Mouse (Mus musculus): ENCODE measurements around the gene Sidt2.

Gene Sidt2

DNA sequence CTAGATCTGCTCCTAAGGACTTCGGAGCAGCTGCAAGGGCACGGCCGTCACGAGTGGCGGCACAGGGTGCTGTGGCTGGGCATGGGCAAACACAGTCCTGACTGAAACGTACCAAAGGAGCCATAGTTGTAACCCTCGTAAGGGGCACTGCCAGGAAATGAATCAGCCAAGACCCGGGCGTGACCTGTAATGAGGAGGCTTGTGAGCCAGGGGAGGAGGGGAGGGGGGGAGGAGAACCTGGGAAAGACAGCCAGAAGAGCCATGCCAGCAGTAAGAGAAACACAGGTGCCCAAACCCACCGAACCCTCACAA lies 8.2 kb downstream of the Sidt2 start:
- DNase-seq (ENCODE audit: low read depth, low spot score): no peak

DNA sequence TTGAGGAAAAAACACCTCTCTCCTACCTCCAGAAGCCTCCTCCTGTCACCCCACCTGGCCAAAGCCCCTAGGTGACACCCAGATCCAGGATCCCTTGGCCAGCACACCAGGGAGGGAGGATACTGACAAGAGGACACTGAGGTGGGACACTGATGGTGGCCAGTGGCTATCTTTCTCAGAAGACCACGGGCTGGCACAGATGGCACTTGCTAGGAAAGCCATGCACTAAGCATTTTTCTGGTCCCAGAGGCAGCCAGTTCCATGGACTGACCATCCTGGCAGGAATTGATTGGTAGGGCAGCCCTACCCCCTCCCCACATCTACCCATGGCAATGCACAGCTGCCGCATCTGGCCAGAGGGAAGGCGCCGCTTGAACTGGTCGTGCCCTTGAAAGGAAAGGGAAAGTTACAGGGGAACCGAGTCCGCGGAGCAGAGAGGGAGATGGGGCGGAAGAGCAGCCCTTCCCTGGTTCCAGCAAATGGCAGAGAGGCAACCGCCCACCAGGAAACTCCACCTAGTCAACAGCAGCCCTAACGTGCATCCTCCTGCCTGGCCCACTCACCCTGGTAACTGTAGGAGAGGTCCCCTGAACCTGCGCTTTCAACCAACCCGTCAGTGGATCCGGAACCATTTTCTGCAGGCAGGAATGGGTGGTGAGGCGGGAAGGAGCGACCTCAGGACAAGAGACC lies 8.7 kb downstream of the Sidt2 start:
- no peak for DNase-seq (ENCODE audit: low read depth, low spot score)

DNA sequence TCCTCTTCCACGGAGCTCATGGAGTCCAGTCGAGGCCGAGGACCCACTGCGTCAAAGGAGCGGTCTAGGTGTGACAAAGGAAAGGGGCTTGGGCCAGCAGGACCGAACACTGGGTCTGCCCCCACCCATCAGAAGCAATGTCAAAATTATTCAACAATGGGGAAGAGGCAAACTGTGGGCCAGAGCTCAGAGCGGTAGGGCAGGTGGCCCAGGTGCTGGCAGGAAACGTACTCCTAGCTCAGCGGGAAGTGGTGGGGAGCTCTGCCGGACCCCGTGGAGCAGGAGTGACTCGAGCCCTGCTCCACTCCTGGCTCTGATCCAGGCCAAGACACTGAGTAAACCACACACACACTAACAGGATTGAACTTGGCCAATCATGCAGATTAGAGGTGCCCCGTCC lies 9.3 kb downstream of the Sidt2 start:
- DNase-seq (ENCODE audit: low read depth, low spot score): no peak

DNA sequence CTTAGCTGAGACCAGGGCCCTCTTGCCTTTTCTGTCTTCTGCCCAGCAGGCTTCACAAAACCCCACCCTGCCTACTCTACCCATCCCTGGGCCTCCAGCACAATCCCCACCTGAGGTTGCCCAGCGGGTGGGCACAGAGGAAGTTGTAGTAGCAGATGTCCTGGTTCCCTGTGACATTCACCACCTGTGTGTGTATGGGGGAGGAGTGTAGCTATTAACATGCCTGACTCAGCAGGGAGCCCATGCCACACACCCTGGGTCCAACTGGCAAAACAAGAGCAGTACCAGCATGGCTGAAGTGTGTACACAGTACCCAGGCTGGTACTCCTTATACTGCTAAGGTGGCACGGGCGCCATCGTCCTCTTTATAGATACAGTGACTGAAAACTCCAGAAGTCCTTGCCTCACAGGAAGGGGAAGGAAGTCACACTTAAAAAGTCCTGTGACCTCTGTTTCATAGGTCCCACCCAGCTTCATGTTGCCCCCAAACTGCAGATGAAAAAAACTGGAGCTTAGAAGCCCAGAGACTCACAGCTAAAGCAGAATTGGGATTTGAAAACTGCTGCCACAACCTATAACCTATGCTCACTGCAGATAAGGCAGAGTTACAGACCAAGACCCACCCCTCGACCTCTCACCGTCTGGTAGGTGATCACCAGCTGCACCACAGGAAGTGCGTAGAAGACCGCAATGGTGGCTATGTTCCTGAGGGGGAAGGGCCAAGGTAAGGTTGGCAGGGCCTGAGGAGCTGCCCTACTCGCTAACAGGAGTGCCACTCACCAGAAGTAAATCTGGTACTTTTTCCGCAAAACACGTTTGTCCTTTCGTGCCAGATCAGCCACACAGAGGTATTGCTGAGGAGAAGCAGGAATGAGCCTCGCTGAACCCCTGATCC lies 10.3 kb downstream of the Sidt2 start:
- DNase-seq (ENCODE audit: low read depth, low spot score): peak; percentile 82

DNA sequence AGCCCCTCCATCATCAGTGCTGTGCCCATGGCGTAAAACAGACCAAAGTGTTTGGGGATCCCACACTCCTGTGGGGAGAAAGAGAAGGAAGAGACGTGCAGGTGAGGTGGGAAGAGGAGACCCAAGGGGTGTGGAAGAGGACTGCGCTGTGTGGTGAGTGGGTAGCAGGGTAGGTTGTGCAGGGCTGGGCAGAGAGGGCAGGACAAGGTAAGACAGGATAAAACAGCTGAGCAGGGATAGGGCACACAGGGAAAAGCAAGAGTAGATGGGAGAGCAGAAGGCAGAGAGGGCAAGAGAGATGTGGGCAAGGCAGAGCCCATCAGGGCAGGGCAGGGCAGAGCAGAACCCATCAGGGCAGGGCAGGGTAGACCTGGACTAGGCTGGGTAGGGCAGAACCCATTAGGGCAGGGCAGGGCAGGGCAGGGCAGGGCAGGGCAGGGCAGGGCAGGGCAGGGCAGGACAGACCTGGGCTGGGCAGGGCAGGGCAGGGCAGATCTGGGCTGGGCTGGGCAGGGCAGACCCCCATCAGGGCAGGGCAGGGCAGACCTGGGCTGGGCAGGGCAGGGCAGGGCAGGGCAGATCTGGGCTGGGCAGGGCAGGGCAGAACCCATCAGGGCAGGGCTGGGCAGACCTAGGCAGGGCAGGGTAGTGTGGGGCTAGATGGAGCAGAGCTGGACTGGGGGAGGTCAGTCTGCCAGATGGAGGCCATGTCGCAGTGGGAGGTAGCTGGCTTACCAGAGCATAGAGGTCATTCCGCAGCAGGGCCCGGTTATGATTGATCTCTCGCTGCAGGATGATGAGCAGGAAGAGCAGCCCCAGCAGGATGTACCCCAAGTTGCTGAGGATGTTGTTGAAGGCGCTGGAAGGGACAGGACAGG lies 11.2 kb downstream of the Sidt2 start:
- no peak for DNase-seq (ENCODE audit: low read depth, low spot score)

DNA sequence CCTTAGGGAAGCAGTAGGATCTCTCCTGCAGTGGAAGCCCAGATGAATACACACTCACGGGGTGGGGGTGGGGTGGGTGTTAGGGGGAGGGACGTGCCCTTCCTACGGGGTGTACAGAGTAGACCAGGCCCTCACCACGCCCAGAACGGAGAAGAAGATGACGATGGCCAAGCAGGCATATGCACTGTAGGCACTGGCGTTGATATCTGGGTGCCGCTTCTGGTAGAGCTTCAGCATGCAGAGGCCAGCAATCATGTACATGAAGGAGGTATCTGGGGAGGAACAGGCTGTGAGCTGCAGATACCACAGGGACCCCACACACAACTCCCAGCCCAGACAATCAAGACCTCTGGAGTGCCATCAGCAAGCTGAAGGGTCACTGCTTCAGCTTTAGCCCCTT lies 12.1 kb downstream of the Sidt2 start:
- no peak for DNase-seq (ENCODE audit: low read depth, low spot score)

DNA sequence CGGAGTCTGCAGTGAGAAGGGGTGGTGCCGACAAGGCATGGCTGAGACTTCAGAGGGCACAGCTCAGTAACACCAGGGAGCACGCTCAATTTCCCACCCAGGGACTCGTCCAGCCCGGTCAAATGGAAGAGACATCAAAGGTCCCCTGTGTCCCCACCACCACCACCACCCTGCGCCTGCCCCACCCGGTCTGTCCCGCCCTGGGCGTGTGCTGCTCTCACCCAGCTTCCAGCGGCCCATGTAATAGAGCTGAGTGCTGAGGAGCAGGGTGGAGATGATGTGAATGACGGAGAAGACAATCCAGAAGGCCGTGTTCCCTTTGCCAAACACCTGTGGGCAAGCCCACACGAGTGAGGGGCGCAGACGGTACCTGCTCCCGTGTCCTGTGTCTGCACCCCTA lies 12.6 kb downstream of the Sidt2 start:
- DNase-seq (ENCODE audit: low read depth, low spot score): no peak

DNA sequence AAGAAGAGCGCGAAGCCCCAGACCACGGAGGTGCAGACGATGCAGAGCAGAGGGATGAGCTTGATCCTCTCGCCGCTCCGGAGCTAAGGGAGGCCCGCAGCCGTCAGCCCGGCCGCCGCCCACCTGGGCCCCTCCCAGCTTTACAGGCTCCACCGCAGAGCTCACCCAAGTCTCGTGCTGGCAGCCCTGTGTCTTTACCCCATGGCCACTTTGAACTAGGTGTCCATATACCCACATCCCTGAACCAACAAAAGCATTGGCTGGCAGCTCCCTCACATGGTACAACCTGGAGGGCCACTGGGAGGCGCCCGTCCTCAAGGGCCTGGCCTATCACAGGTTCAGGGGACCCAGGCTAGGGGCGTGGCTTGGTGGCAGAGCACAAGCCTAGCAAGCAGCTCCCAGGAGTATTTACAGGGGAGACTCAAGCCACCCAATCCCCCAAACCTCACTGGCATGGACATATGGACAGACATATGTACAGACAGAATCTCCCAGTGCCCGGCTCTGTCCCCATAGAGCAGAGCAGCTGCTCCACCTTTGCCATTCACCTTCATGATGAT lies 13.6 kb downstream of the Sidt2 start:
- peak; percentile 90 for DNase-seq (ENCODE audit: low read depth, low spot score)

DNA sequence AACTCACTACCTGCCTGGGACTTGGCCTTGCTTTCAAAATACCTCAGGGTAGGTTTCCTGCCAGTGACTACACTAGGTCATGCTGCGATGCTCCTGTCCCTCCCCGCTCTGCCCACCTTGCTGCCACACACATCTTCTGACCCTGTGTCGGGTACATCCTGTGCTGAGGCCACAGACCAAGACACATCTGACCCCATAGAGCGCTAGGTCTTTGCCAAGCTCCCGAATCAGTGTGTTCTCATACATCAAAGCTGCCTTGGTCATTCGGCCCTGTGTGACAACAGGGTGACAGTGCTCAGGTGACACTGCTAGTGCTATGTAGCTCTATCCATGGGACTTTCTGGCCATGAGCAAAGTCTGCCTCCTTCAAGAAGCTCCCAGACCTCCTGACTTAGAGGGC lies 15.3 kb downstream of the Sidt2 start:
- peak; percentile 58 for DNase-seq (ENCODE audit: low read depth, low spot score)

DNA sequence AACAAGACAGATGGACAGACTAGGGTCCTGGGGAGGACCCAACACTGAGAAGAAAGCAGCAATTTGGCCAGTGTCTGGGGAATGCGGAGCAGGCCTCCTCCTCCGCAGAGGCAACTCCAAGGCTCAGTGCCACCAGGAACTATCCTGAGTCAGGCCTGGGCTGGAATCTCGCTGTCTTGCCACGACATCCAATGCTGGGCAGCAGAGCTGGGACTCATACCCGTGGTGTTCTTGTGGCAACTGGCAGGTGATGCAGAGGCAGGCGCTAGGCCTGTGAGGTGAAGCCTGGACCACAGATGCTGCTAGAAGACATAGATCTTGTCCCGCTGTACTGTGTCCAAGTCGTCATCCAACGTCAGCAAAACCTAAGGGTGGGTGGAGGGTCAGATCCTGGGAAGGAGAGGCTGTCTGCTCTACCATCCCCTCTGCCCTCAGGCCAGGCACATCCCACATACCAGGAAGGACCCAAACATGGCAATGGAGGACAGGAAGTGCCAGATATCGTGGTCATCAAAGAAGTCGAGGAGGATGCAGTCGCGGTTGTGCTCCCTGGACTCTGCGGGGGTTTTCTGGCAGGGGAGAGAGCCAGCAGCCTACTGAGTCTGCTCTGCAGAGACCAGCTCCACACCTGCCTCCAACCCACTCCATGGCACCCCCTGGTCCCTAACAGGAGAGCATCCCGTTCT lies 16.0 kb downstream of the Sidt2 start:
- no peak for DNase-seq (ENCODE audit: low read depth, low spot score)

DNA sequence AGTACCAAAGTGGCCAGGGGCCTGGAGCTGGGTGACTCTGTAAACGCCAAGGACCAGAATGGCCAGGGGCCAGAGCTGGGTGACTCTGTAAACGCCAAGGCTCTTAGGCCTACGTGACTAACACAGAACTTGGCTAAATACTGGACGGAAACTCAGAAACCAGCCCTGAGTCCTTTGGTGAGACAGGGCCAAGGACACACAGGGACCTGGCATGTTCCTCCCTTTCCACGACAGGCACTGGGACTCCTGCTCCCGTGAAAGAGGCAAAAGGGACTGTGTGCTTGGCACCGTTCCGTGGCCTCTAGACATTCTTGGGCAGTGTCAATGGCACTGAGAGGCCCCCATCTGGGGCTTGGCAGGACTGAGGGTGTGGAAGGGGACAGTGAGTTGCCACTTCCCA lies 17.0 kb downstream of the Sidt2 start:
- no peak for DNase-seq (ENCODE audit: low read depth, low spot score)

DNA sequence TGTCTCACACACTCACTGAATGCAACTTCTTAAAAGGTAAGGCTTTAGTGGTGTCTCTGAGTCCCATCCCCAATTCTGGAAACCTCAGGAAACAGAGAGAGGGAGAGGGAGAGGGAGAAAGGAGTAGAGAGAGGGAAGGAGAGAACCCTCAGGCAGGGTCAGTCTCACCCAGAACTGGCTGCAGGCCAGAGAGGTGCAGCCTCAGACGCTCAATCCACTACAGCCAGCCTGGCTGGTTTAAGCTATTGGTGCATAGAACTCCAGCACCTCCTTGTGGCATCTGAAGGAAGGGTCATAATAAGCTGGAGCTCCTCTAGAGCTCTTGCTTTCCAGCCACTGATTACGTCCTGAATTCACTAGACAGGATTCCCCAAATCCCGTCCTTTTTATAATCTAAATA lies 18.2 kb downstream of the Sidt2 start:
- peak; percentile 75 for DNase-seq (ENCODE audit: low read depth, low spot score)

DNA sequence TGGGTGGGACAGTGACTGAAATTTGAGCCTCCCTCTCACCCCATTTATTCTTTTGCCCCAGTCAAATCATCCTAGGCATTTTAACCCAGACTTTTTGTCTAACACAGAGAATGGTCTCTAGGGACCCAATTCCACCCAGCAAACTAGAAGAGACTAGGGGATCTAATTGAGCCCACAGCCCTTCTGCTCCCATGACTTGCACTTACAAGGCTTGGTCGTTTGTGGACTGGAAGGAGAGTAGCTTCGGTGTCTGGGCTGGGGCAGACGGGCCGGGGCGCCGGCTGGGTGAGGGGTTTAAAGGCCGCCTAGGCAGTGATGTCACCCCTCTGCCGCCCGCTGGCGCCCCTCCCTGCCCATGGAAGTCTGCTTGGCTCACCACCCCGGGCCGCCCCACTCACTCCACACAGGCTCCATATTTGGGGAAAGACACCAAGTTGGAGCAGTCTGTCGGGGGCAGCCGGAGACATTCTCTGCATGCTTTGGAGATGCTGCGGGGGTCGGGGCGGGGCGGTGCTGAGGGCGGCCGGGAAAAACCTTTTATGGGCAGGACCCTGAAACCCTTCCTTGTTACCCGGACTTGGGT lies 19.3 kb downstream of the Sidt2 start, which contains the start of gene Tagln:
TSS of gene Tagln (minus strand) at position 431 of the 583 bp plus-strand sequence.
- no peak for DNase-seq (ENCODE audit: low read depth, low spot score)

DNA sequence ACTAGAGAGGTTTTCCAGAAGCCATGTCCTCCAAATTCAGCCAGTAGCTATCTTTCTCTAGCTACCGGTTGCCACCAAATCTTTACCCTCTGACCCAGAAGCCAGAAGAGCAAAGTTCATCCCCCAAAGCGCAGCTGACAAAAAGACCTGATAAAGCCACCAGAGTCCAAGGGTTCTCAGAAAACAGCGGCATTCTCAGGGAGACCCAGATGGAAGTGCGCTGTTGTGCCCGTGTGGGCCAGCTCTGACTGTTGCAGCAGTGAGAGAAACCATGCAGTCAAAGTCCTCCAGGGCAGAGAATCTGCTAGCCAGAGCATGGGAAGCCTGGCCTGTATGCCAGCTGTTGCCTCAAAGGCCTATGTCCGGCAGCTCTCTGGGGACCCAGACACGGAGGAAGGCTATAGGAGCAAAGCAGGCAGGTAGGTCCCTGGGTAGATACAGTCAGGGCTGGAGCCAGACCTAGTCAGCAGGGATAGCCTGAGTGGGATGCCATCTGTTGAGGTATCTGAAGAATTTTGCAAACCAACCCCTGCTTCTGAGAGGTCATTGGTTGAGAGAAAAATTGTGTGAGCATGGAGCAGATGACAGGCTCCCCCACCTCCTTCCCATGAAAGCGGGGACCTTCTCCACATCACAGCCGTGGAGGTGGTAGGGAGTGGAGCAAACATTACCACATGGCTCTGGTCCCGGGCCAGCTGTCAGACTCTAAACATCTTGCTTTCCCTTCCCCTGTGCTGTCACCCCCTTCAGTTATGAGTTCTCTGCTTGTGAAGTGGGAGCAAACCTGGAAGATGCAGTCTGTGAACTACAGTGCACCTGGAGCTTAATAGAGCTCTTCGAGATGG lies 22.3 kb downstream of the Sidt2 start:
- no peak for DNase-seq (ENCODE audit: low read depth, low spot score)

DNA sequence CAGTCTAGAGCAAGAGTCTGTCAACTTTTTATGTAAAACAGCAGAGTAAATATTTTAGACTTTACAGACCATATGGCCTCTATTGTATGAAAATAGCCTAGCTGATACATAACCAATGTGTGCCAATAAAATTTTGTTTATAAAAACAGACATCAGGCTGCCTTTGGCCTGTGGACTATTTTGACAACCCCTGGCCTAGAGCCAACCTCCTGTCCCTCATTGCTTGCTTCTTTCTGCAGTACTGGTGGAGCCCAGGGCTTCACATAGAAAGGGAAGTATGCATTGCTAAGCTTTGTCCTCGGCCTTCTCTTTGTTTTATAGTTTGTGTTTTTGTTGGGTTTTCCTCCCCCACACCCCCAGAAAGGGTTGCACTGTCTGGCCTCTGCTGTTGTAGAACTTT lies 23.1 kb downstream of the Sidt2 start:
- no peak for DNase-seq (ENCODE audit: low read depth, low spot score)

DNA sequence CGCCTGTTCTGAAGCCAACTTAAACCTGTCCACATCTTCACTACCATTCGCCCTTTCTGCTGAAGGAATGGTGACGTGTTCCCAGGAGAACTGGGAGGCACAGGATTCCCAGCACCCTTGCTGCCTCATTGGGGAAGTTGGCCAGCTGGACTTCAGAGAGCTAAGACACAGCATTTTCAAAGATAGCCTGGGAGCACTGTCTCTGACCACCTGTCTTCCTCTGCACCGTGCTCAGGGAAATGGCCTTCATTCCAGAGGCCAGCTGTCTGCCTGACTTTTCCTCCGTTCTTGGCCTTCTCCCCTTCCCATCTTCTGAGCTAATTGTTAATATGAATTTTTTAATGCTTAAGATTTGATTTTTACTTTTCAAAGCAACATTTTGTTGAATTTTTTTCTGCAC lies 25.8 kb downstream of the Sidt2 start:
- DNase-seq (ENCODE audit: low read depth, low spot score): no peak

DNA sequence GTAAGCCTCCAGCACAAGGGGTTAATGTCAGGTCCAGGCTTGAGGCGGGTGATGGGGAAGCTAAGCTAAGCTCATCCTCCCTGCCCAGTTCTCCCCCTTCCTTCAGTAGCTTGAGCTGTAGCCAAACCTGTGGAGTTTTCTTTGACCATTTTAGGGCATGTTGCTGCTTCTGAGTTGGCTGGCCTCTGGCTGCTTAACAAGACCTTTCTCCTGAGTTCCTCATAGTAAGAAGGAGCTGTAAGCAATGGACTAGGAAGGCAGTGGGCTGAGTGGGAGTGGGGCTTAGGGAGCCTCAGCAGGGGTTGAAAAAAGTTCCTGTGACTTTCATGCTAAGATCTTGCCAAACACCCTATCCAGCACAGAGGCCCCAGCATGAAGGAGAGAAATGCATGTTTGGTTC lies 35.2 kb downstream of the Sidt2 start:
- DNase-seq (ENCODE audit: low read depth, low spot score): no peak

DNA sequence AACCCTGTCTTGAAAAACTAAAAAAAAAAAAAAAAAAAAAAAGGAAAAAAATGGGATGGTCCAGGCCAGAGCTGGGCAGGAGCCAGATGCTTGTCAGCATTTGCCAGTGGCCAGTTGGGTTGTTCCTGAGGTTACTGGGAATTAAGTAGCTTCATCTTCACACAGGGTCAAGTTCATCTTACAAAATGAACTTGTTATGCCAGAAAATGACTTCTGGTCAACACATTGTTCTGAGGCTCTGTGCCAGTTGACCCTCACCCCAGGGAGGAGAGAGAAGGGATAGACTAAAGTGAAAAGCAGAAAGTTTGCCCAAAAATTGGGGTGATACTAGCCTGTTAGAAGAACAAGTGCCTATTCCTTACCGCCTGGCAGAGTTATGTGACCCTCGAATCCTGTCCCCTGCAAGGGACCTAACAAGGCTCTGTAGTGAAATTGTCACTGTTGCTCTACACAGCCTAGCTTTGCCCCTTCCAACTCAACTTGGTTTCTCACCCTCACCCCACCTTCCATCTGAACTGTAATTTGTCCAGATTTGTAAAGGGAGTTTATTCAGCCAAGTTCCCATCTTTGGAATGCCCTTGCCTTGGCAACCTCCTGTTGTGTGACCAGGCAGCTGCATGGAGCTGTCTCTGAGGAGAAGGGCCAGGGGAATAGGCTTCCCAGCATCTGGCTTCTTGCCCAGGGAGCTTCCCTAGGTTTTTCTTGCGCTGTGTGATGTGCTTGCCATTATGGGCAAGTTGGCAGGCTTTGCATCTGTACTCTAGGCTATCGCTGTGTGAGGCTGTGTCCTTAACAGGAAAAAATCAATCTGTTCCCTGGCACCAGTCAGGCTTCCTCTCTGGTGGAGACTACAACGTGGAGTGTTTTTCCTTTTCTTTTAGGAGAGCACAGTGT lies 37.8 kb downstream of the Sidt2 start:
- no peak for DNase-seq (ENCODE audit: low read depth, low spot score)

DNA sequence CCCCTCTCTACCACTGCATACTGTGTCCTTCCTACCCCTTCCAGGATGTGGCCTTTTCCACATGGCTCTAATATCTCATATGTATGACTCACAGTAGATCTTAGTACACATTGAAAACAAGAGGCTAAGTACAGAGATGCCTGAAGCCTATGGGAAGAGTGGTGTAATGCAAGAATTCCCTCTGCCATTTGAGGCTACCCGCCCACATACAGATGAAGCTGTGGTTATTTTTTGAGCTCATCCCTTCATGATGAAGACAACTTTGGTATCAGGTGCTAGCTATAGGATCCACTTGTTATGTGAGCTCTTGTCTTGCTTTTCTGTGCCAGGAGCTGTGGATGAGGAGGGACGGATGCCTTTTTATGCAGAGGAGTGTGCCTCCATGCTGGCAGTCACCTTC lies 39.4 kb downstream of the Sidt2 start:
- no peak for DNase-seq (ENCODE audit: low read depth, low spot score)

All from A20 (cell line).